10 mouse cellular contexts compared by ENCODE assay signal in genomic region chr4:143160826-143161225, GRCm38 (mm10). TPM values are rescaled to one million over a fixed set of nuclear protein-coding genes. Genes with fewer than 3 reads are reported as not detected.
DNase-seq lines count a peak whose midpoint lies in the region; ATAC-seq and TF ChIP-seq lines count a peak whose summit lies in the region.
"Had no signal": no experiment of that assay in that cellular context is flagged by ENCODE, and none has a peak within 500 bp of the region (broad histone marks: within the 10 kb centered on the region; RNA-seq: fewer than 3 reads in every experiment).

No protein-coding gene starts in this region.

- H3K4me1 ChIP-seq in heart, embryonic 15.5 days (replicated peaks) = peaks cover 50% of the 10 kb centered on the region
- peaks cover 24% of the 10 kb centered on the region for H3K4me1 ChIP-seq in hindbrain, embryonic 14.5 days (replicated peaks; ENCODE audit: control insufficient read depth, insufficient read depth, low read length)
- peaks cover 51% of the 10 kb centered on the region for H3K4me1 ChIP-seq in midbrain, embryonic 13.5 days (replicated peaks)
- H3K4me1 ChIP-seq in cerebellum, adult 2 months (ENCODE audit: control insufficient read depth, insufficient read depth, low read length) = peaks cover 12% of the 10 kb centered on the region

- no peaks in the 10 kb centered on the region for H3K9me3 ChIP-seq in heart, embryonic 15.5 days (replicated peaks)
- no peaks in the 10 kb centered on the region for H3K9me3 ChIP-seq in hindbrain, embryonic 14.5 days (ENCODE audit: control insufficient read depth, low read length)
- H3K9me3 ChIP-seq in midbrain, embryonic 13.5 days = no peaks in the 10 kb centered on the region

- no peak for ATAC-seq in heart, embryonic 15.5 days (replicated peaks; ENCODE audit: insufficient number of reproducible peaks, insufficient read depth, low FRiP score, low read depth)
- no peak for ATAC-seq in hindbrain, embryonic 14.5 days (ENCODE audit: low FRiP score)
- ATAC-seq in midbrain, embryonic 13.5 days = no peak

- H3K27me3 ChIP-seq in heart, embryonic 15.5 days = no peaks in the 10 kb centered on the region
- no peaks in the 10 kb centered on the region for H3K27me3 ChIP-seq in hindbrain, embryonic 14.5 days (ENCODE audit: control insufficient read depth, insufficient read depth, low read length)
- no peaks in the 10 kb centered on the region for H3K27me3 ChIP-seq in midbrain, embryonic 13.5 days
- H3K27me3 ChIP-seq in cerebellum, adult 2 months (ENCODE audit: control insufficient read depth, insufficient read depth, low read length) = no peaks in the 10 kb centered on the region
- H3K27me3 ChIP-seq: Patski had no signal

- peak overlapping the region; percentile 66 for H3K4me2 ChIP-seq in heart, embryonic 15.5 days
- H3K4me2 ChIP-seq in hindbrain, embryonic 14.5 days (replicated peaks) = peak overlapping the region; percentile 76
- H3K4me2 ChIP-seq in midbrain, embryonic 13.5 days (replicated peaks) = peak overlapping the region; percentile 76

- H3K27ac ChIP-seq in heart, embryonic 15.5 days = peak overlapping the region; percentile 100; the same call in 1 of the 2 replicates
- H3K27ac ChIP-seq in hindbrain, embryonic 14.5 days = no peak overlapping the region
- H3K27ac ChIP-seq in midbrain, embryonic 13.5 days = peak overlapping the region; percentile 44; the same call in 1 of the 2 replicates
- H3K27ac ChIP-seq in cerebellum, adult 2 months (ENCODE audit: insufficient read depth, low read length) = no peak overlapping the region

- WGBS in heart, embryonic 15.5 days = 44% methylated on average over 3 of the region's 3 CpGs
- WGBS in hindbrain, embryonic 14.5 days = 44% methylated on average over 3 of the region's 3 CpGs
- WGBS in midbrain, embryonic 13.5 days = 55% methylated on average over 3 of the region's 3 CpGs
- 33% methylated on average over 3 of the region's 3 CpGs for WGBS in cerebellum, adult 2 months

- H3K36me3 ChIP-seq in heart, embryonic 15.5 days = no peaks in the 10 kb centered on the region
- 0 out of 2 replicates have a peak, but pooled peaks cover 17% of the 10 kb centered on the region for H3K36me3 ChIP-seq in hindbrain, embryonic 14.5 days (replicated peaks; ENCODE audit: control insufficient read depth, insufficient read depth)
- H3K36me3 ChIP-seq in midbrain, embryonic 13.5 days = peaks cover 15% of the 10 kb centered on the region

- peak overlapping the region; percentile 97 for H3K9ac ChIP-seq in heart, embryonic 15.5 days
- H3K9ac ChIP-seq in hindbrain, embryonic 14.5 days = peak overlapping the region; percentile 96
- H3K9ac ChIP-seq in midbrain, embryonic 13.5 days (replicated peaks) = peak overlapping the region; percentile 96

- no peak for DNase-seq in heart, adult 9 months (ENCODE audit: low spot score in 2 of 2)
- DNase-seq in adipocyte (ENCODE audit: low spot score) = peak; percentile 27
- no peak for DNase-seq in hindbrain, embryonic 14.5 days (ENCODE audit: low spot score)
- no peak for DNase-seq in natural killer cell, adult 2 months (ENCODE audit: low spot score in 2 of 2)
- no peak for DNase-seq in cerebellum, postnatal 10 days
- DNase-seq in cerebellum, adult 2 months = no peak
- DNase-seq: embryo, embryonic 11 days had no signal

- no peak for TF ChIP-seq POLR2A in cerebellum, adult 2 months (IDR thresholded peaks at IDR 0.05; ENCODE audit: borderline replicate concordance, insufficient read depth, low read length)

- H3K4me3 ChIP-seq in heart, embryonic 15.5 days = peak overlapping the region; percentile 98
- peak overlapping the region; percentile 97 for H3K4me3 ChIP-seq in hindbrain, embryonic 14.5 days (replicated peaks; ENCODE audit: low read length)
- peak overlapping the region; percentile 96 for H3K4me3 ChIP-seq in midbrain, embryonic 13.5 days (replicated peaks)
- H3K4me3 ChIP-seq in cerebellum, adult 2 months (replicated peaks; ENCODE audit: insufficient read depth, low read depth, low read length) = no peak overlapping the region

- no peak for TF ChIP-seq CTCF in cerebellum, adult 2 months (IDR thresholded peaks at IDR 0.05; ENCODE audit: borderline replicate concordance, insufficient read depth, low read depth, low read length)

RNA-seq across cellular contexts. Expression of gene Prdm2, which starts 52.0 kb away (rescaled TPM):
- 6.6 and 7.8 TPM in 2 replicates for polyA plus RNA-seq in heart, embryonic 15.5 days (2015; fragmentation: Nextera tagmentation; extraction: Ambion mirVana)
- polyA plus RNA-seq in hindbrain, embryonic 14.5 days (2014; fragmentation: Nextera tagmentation; extraction: Ambion mirVana) = 15.3 and 16.1 TPM in 2 replicates
- 18.3 and 21.2 TPM in 2 replicates for polyA plus RNA-seq in midbrain, embryonic 13.5 days (2015; fragmentation: Nextera tagmentation; extraction: Ambion mirVana)
- 21.7 and 21.9 TPM in 2 replicates for polyA plus RNA-seq in cerebellum, adult 2 months (2012; rRNA removed)

Comparison
In these comparisons a context has a peak if more than half of its experiments do, and no peak if none do; other contexts are left out.
1. H3K27ac ChIP-seq: peak in heart, embryonic 15.5 days (single experiment) and midbrain, embryonic 13.5 days (single experiment); none in hindbrain, embryonic 14.5 days (single experiment) and cerebellum, adult 2 months (single experiment).
2. Peak in every context shown above with its lines, with median percentiles within 50 percentile points of each other: H3K4me2 ChIP-seq and H3K9ac ChIP-seq.